Mouse (Mus musculus) MEL (cell line): ENCODE results near the gene Mospd3. TPM values are rescaled to one million over a fixed set of nuclear protein-coding genes. Genes with fewer than 3 reads are reported as not detected.

Experiments used
- DNase-seq: peaks from one replicate; pipeline ENCODE4 v3.0.0; 2011; ENCODE audit warnings: low read depth, low spot score
- H3K27ac ChIP-seq: 2 replicates; pipeline ENCODE4 v1.5.1; 2012; ENCODE audit warnings: low read depth, mild to moderate bottlenecking, control low read depth, low read length, moderate library complexity; ENCODE audit not compliant: control insufficient read depth
- H3K27me3 ChIP-seq, 2 experiments: fragments of 150-350 bp in 1 of 2; sonication (generic) in 1 of 2; 2 replicates each; pipeline ENCODE4 v1.6.1; 2012; ENCODE audit warnings: low read length in 2 of 2, mild to moderate bottlenecking in 2 of 2, improper control_type of control experiment in 1 of 2, moderate library complexity in 1 of 2; ENCODE audit not compliant: insufficient read depth in 2 of 2, control insufficient read depth in 1 of 2
- H3K36me3 ChIP-seq, 2 experiments: 2 replicates each; pipeline ENCODE4 v1.6.1; 2012 to 2014; ENCODE audit warnings: low read length in 2 of 2, improper control_type of control experiment in 1 of 2, inconsistent platforms in 1 of 2, mild to moderate bottlenecking in 1 of 2; ENCODE audit not compliant: insufficient read depth in 2 of 2, control insufficient read depth in 1 of 2
- H3K4me1 ChIP-seq, 2 experiments: fragments of 150-350 bp in 1 of 2; sonication (generic) in 1 of 2; 2 replicates each; pipeline ENCODE4 v1.6.1; 2012; ENCODE audit warnings: low read length in 2 of 2, improper control_type of control experiment in 1 of 2, mild to moderate bottlenecking in 1 of 2; ENCODE audit not compliant: insufficient read depth in 2 of 2, control insufficient read depth in 1 of 2
- H3K4me3 ChIP-seq, 2 experiments: fragments of 150-350 bp in 1 of 2; sonication (generic) in 1 of 2; 2 replicates each; pipeline ENCODE4 v1.5.1; 2012; ENCODE audit warnings: low read depth in 2 of 2, low read length in 2 of 2, mild to moderate bottlenecking in 2 of 2, moderate library complexity in 2 of 2, control low read depth in 1 of 2, improper control_type of control experiment in 1 of 2; ENCODE audit not compliant: control insufficient read depth in 1 of 2, insufficient read depth in 1 of 2
- H3K79me2 ChIP-seq: 2 replicates; pipeline ENCODE4 v1.6.1; 2012; ENCODE audit warnings: mild to moderate bottlenecking, low read length, moderate library complexity; ENCODE audit not compliant: control insufficient read depth, poor library complexity, insufficient read depth
- H3K9ac ChIP-seq: 2 replicates; pipeline ENCODE4 v1.6.1; 2012; ENCODE audit warnings: low read depth, mild to moderate bottlenecking, control low read depth, low read length, moderate library complexity; ENCODE audit not compliant: control insufficient read depth, poor library complexity, severe bottlenecking
- H3K9me3 ChIP-seq: fragments of 150-350 bp; sonication (generic); replicated peaks from 2 replicates; pipeline ENCODE4 v1.6.1; 2012; ENCODE audit warnings: mild to moderate bottlenecking, low read length, improper control_type of control experiment, moderate library complexity; ENCODE audit not compliant: insufficient read depth
- BHLHE40 ChIP-seq: IDR thresholded peaks from 2 replicates; pipeline ENCODE4 v1.6.1; 2012; ENCODE audit warnings: low read depth, mild to moderate bottlenecking, inconsistent platforms, low read length, improper control_type of control experiment, borderline replicate concordance
- CHD2 ChIP-seq: IDR thresholded peaks from 2 replicates; pipeline ENCODE4 v1.6.1; 2011; ENCODE audit warnings: low read length, improper control_type of control experiment
- CTCF ChIP-seq, 3 experiments: IDR thresholded peaks in 2 of 3; conservative IDR thresholded peaks in 1 of 3; 2 replicates each; pipeline ENCODE4 v1.5.1; 2011 to 2012; ENCODE audit warnings: low read length in 3 of 3, low read depth in 2 of 3, mild to moderate bottlenecking in 2 of 3, improper control_type of control experiment in 1 of 3, inconsistent platforms in 1 of 3, mixed read lengths in 1 of 3, moderate library complexity in 1 of 3; ENCODE audit not compliant: control insufficient read depth in 1 of 3, insufficient read depth in 1 of 3, poor library complexity in 1 of 3, severe bottlenecking in 1 of 3
- E2F4 ChIP-seq: IDR thresholded peaks from 2 replicates; pipeline ENCODE4 v1.6.1; 2011; ENCODE audit warnings: low read depth, low read length, improper control_type of control experiment, borderline replicate concordance
- ELF1 ChIP-seq: IDR thresholded peaks from 2 replicates; pipeline ENCODE4 v1.6.1; 2014; ENCODE audit warnings: low read depth, mild to moderate bottlenecking, inconsistent platforms, low read length, improper control_type of control experiment, moderate library complexity
- EP300 ChIP-seq, 2 experiments: IDR thresholded peaks; 2 replicates each; pipeline ENCODE4 v1.6.1; 2011; ENCODE audit warnings: improper control_type of control experiment in 2 of 2, low read length in 2 of 2, low read depth in 1 of 2, mild to moderate bottlenecking in 1 of 2
- ETS1 ChIP-seq: IDR thresholded peaks from 2 replicates; pipeline ENCODE4 v1.6.1; 2012; ENCODE audit warnings: low read depth, mild to moderate bottlenecking, inconsistent platforms, low read length, improper control_type of control experiment, moderate library complexity
- GABPA ChIP-seq: IDR thresholded peaks from 2 replicates; pipeline ENCODE4 v1.6.1; 2012; ENCODE audit warnings: low read depth, mild to moderate bottlenecking, inconsistent platforms, low read length, improper control_type of control experiment, moderate library complexity
- GATA1 ChIP-seq: IDR thresholded peaks from 2 replicates; pipeline ENCODE4 v1.6.1; 2011; ENCODE audit warnings: low read depth, low read length, improper control_type of control experiment
- HCFC1 ChIP-seq: IDR thresholded peaks from 2 replicates; pipeline ENCODE4 v1.6.1; 2012; ENCODE audit warnings: low read depth, mild to moderate bottlenecking, inconsistent platforms, low read length, improper control_type of control experiment, moderate library complexity
- JUND ChIP-seq: IDR thresholded peaks from 2 replicates; pipeline ENCODE4 v1.6.1; 2011; ENCODE audit warnings: low read depth, mild to moderate bottlenecking, improper control_type of control experiment, low read length
- KAT2A ChIP-seq: conservative IDR thresholded peaks from 2 replicates; pipeline ENCODE4 v1.6.1; 2012; ENCODE audit warnings: low read depth, low read length, improper control_type of control experiment, inconsistent platforms
- MAFK ChIP-seq: IDR thresholded peaks from 2 replicates; pipeline ENCODE4 v1.6.1; 2011; ENCODE audit warnings: low read depth, mild to moderate bottlenecking, low read length, improper control_type of control experiment, borderline replicate concordance
- MAX ChIP-seq: IDR thresholded peaks from 2 replicates; pipeline ENCODE4 v1.6.1; 2011; ENCODE audit warnings: low read length, improper control_type of control experiment
- MAZ ChIP-seq: IDR thresholded peaks from 2 replicates; pipeline ENCODE4 v1.6.1; 2012; ENCODE audit warnings: low read depth, mild to moderate bottlenecking, inconsistent platforms, low read length, improper control_type of control experiment
- MEF2A ChIP-seq: IDR thresholded peaks from 2 replicates; pipeline ENCODE4 v1.6.1; 2014; ENCODE audit warnings: low read depth, mild to moderate bottlenecking, inconsistent platforms, low read length, improper control_type of control experiment; ENCODE audit not compliant: poor library complexity, insufficient replicate concordance, severe bottlenecking; ENCODE audit errors: extremely low read depth
- MXI1 ChIP-seq: IDR thresholded peaks from 2 replicates; pipeline ENCODE4 v1.6.1; 2011; ENCODE audit warnings: mild to moderate bottlenecking, low read depth, low read length, improper control_type of control experiment
- MYB ChIP-seq: IDR thresholded peaks from 2 replicates; pipeline ENCODE4 v1.6.1; 2011; ENCODE audit warnings: mild to moderate bottlenecking, low read depth, low read length, improper control_type of control experiment
- MYC ChIP-seq: IDR thresholded peaks from 2 replicates; pipeline ENCODE4 v1.6.1; 2011; ENCODE audit warnings: low read depth, mild to moderate bottlenecking, low read length, improper control_type of control experiment, moderate library complexity
- NELFE ChIP-seq: IDR thresholded peaks from 2 replicates; pipeline ENCODE4 v1.6.1; 2011; ENCODE audit warnings: low read depth, low read length, improper control_type of control experiment
- NRF1 ChIP-seq: IDR thresholded peaks from 2 replicates; pipeline ENCODE4 v1.6.1; 2014; ENCODE audit warnings: low read depth, mild to moderate bottlenecking, inconsistent platforms, low read length, improper control_type of control experiment, moderate library complexity; ENCODE audit not compliant: poor library complexity, insufficient read depth, severe bottlenecking
- POLR2A ChIP-seq, 2 experiments: IDR thresholded peaks; 2 replicates each; pipeline ENCODE4 v1.6.1; 2011 to 2012; ENCODE audit warnings: low read length in 2 of 2, mild to moderate bottlenecking in 2 of 2, control low read depth in 1 of 2, improper control_type of control experiment in 1 of 2, low read depth in 1 of 2, moderate library complexity in 1 of 2; ENCODE audit not compliant: control insufficient read depth in 1 of 2, insufficient read depth in 1 of 2, poor library complexity in 1 of 2
- POLR2AphosphoS2 ChIP-seq: IDR thresholded peaks from 2 replicates; pipeline ENCODE4 v1.6.1; 2011; ENCODE audit warnings: low read length, improper control_type of control experiment
- POLR2AphosphoS5 ChIP-seq: IDR thresholded peaks from 2 replicates; pipeline ENCODE4 v1.6.1; 2012; ENCODE audit warnings: low read depth, borderline replicate concordance, mild to moderate bottlenecking, inconsistent platforms, low read length, moderate library complexity, mixed read lengths
- RAD21 ChIP-seq: IDR thresholded peaks from 2 replicates; pipeline ENCODE4 v1.6.1; 2011; ENCODE audit warnings: mild to moderate bottlenecking, low read depth, low read length, improper control_type of control experiment
- RCOR1 ChIP-seq: IDR thresholded peaks from 2 replicates; pipeline ENCODE4 v1.6.1; 2012; ENCODE audit warnings: low read depth, mild to moderate bottlenecking, inconsistent platforms, low read length, improper control_type of control experiment
- SIN3A ChIP-seq: IDR thresholded peaks from 2 replicates; pipeline ENCODE4 v1.6.1; 2012; ENCODE audit warnings: low read length, improper control_type of control experiment, inconsistent platforms
- SMC3 ChIP-seq: IDR thresholded peaks from 2 replicates; pipeline ENCODE4 v1.6.1; 2011; ENCODE audit warnings: low read depth, low read length, improper control_type of control experiment
- TAL1 ChIP-seq: IDR thresholded peaks from 2 replicates; pipeline ENCODE4 v1.6.1; 2012; ENCODE audit warnings: mild to moderate bottlenecking, inconsistent platforms, low read length, moderate library complexity, mixed read lengths
- TBP ChIP-seq: IDR thresholded peaks from 2 replicates; pipeline ENCODE4 v1.8.0; 2011; ENCODE audit warnings: low read depth, low read length, improper control_type of control experiment
- TCF12 ChIP-seq: IDR thresholded peaks from 2 replicates; pipeline ENCODE4 v1.6.1; 2014; ENCODE audit warnings: low read depth, mild to moderate bottlenecking, inconsistent platforms, low read length, improper control_type of control experiment, moderate library complexity
- USF1 ChIP-seq: IDR thresholded peaks from 2 replicates; pipeline ENCODE4 v1.6.1; 2014; ENCODE audit warnings: low read depth, mild to moderate bottlenecking, inconsistent platforms, low read length, improper control_type of control experiment, moderate library complexity
- USF2 ChIP-seq, 2 experiments: IDR thresholded peaks; 2 replicates each; pipeline ENCODE4 v1.6.1; 2011 to 2012; ENCODE audit warnings: improper control_type of control experiment in 2 of 2, low read length in 2 of 2, borderline replicate concordance in 1 of 2, inconsistent platforms in 1 of 2, low read depth in 1 of 2, mild to moderate bottlenecking in 1 of 2; ENCODE audit not compliant: insufficient read depth in 1 of 2
- ZC3H11A ChIP-seq: IDR thresholded peaks from 2 replicates; pipeline ENCODE4 v1.6.1; 2012; ENCODE audit warnings: low read depth, mild to moderate bottlenecking, inconsistent platforms, low read length, improper control_type of control experiment
- ZMIZ1 ChIP-seq: IDR thresholded peaks from 2 replicates; pipeline ENCODE4 v1.6.1; 2012; ENCODE audit warnings: low read depth, mild to moderate bottlenecking, inconsistent platforms, low read length, improper control_type of control experiment, moderate library complexity
- ZNF384 ChIP-seq: IDR thresholded peaks from 2 replicates; pipeline ENCODE4 v1.6.1; 2012; ENCODE audit warnings: low read depth, mild to moderate bottlenecking, inconsistent platforms, low read length, improper control_type of control experiment
- polyA plus RNA-seq, 2 experiments: library from polyadenylated mRNA; stranded (reverse) in 1 of 2; unstranded in 1 of 2; fragments of >175 nt in 1 of 2; fragments of >200 nt in 1 of 2; gene quantifications; 2 replicates each; pipeline versions ENCODE4 v1.2.1 to v1.2.4; 2012; ENCODE audit warnings: low replicate concordance in 2 of 2, low read depth in 1 of 2; ENCODE audit not compliant: insufficient read length in 2 of 2, insufficient read depth in 1 of 2, missing spikeins in 1 of 2
- total RNA-seq: library from RNA; depleted of rRNA; stranded (reverse); fragments of 300-350 nt; gene quantifications from 2 replicates; pipeline ENCODE4 v1.2.3, GENCODE M21; 2012; rRNA removed

Gene Mospd3
- total RNA-seq (11.9 and 12.4 TPM in 2 replicates), polyA plus RNA-seq (100 to 1,000 TPM in 1 of 2 experiments, not detected in 1; 144 TPM)

DNA sequence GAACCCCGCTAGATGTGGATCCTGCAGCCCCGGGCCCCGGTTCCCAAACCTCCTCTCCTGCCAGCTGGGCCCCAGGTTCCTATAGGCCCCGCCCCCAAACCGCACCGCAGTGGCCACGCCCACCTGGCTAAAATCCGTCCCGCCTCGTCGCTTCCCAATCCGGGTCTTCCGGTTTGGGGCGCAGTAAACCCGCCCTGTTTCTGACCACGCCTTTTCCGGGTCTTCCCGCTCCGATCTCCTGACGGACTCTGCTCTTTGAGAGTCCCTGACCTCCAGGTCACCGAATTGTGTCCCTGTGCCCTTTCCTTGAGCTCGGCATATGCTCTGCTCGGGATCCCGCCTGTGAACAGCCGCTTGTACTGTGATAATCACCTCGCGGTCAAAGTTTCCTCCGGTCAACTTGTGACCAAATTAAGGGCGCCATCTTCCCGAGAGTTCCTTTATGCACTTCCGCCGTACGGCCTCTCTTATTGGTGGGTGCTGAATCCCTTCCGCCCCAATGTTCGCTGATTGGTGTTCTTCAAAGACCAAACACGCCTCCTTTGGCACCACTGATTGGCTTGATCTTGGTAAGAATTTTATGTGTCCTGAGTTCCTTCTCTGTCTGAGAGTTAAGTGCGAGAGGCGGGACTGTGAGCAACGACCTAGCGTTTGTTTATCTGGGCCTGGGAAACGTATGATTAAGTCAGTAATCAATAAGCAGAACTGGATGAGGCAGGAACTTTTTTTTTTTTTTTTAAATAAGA lies at the start of gene Mospd3:
TSS of gene Mospd3 (minus strand) at position 440 of the 746 bp plus-strand sequence.
- peak within 1 kb of the TSS; percentile 98 for H3K9ac ChIP-seq
- H3K4me3 ChIP-seq: peak within 1 kb of the TSS; percentile 83 to 99
- H3K27ac ChIP-seq: peak within 1 kb of the TSS; percentile 99
- peaks cover 0 to 16% of the 10 kb centered on the region in 2 experiments; a peak in 2 of 4 replicates for H3K36me3 ChIP-seq
- H3K79me2 ChIP-seq: peaks cover 14% of the 10 kb centered on the region
- peak; percentile 100 for DNase-seq
- no peaks in the 10 kb centered on the region for H3K27me3 ChIP-seq
- H3K4me1 ChIP-seq: peaks cover 10 to 30% of the 10 kb centered on the region in 2 experiments
- H3K9me3 ChIP-seq: no peaks in the 10 kb centered on the region
- no peak for TF ChIP-seq RCOR1
- no peak for TF ChIP-seq NRF1
- TF ChIP-seq ZNF384: peak; percentile 73; the same call in 1 of the 2 replicates
- no peak for TF ChIP-seq MAX
- TF ChIP-seq MEF2A: no peak
- TF ChIP-seq TAL1: no peak
- peak; percentile 86 for TF ChIP-seq TBP
- TF ChIP-seq CHD2: peak; percentile 90
- TF ChIP-seq USF2 (IDR thresholded peaks at IDR 0.05; ENCODE audit: borderline replicate concordance in 1 of 2, insufficient read depth in 1 of 2, low read depth in 1 of 2, low read length in 2 of 2): no peak
- TF ChIP-seq GABPA: no peak
- TF ChIP-seq E2F4: no peak
- TF ChIP-seq POLR2AphosphoS5: no peak
- no peak; the same call in 1 of the 2 replicates for TF ChIP-seq MAZ
- TF ChIP-seq ZMIZ1: peak; percentile 85
- TF ChIP-seq EP300 (IDR thresholded peaks at IDR 0.05; ENCODE audit: low read depth in 1 of 2, low read length in 2 of 2): no peak
- peak; percentile 44; the same call in 1 of the 2 replicates for TF ChIP-seq TCF12
- peak; percentile 86 for TF ChIP-seq KAT2A
- peak; percentile 93 for TF ChIP-seq HCFC1
- no peak for TF ChIP-seq MAFK
- TF ChIP-seq MYB: no peak
- TF ChIP-seq SMC3: no peak
- peak; percentile 95 for TF ChIP-seq ELF1
- TF ChIP-seq MXI1: no peak; the same call in 1 of the 2 replicates
- TF ChIP-seq ZC3H11A: no peak
- peak; percentile 49; the same call in 1 of the 2 replicates for TF ChIP-seq GATA1
- no peak for TF ChIP-seq RAD21
- TF ChIP-seq BHLHE40: no peak
- peak; percentile 75 for TF ChIP-seq NELFE
- TF ChIP-seq POLR2A (IDR thresholded peaks at IDR 0.05; ENCODE audit: control insufficient read depth in 1 of 2, insufficient read depth in 1 of 2, low read depth in 1 of 2, low read length in 2 of 2, poor library complexity in 1 of 2): peak; percentile 80 to 87
- TF ChIP-seq USF1: no peak
- TF ChIP-seq CTCF (IDR thresholded peaks at IDR 0.05 in 2 of 3, conservative IDR thresholded peaks at IDR 0.05 in 1 of 3; ENCODE audit: control insufficient read depth in 1 of 3, insufficient read depth in 1 of 3, low read depth in 2 of 3, low read length in 3 of 3, poor library complexity in 1 of 3, severe bottlenecking in 1 of 3): no peak
- TF ChIP-seq ETS1: peak; percentile 46; the same call in 1 of the 2 replicates
- TF ChIP-seq POLR2AphosphoS2: peak; percentile 60; the same call in 1 of the 2 replicates
- TF ChIP-seq JUND: no peak
- no peak for TF ChIP-seq MYC
- TF ChIP-seq SIN3A: peak; percentile 76
